Mouse (Mus musculus) macrophage (primary cell): ENCODE results near the gene Arl8b. TPM values are rescaled to one million over a fixed set of nuclear protein-coding genes. Genes with fewer than 3 reads are reported as not detected.
"Not testable (repeated sequence)": the region's sequence is repeated elsewhere in the genome, so short reads cannot be mapped to it uniquely, and the experiment has no call there.

Experiments used
- H3K27ac ChIP-seq: fragments of 350-480 bp; formaldehyde crosslinking; 2 replicates; pipeline ENCODE4 v1.9.0; 2021
- H3K36me3 ChIP-seq: fragments of 350-480 bp; formaldehyde crosslinking; 2 replicates; pipeline ENCODE4 v1.9.0; 2021; ENCODE audit errors: inconsistent target
- H3K4me3 ChIP-seq: fragments of 350-480 bp; formaldehyde crosslinking; 2 replicates; pipeline ENCODE4 v1.9.0; 2021; ENCODE audit errors: inconsistent target
- H3K79me2 ChIP-seq: fragments of 350-480 bp; formaldehyde crosslinking; 2 replicates; pipeline ENCODE4 v1.9.0; 2021; ENCODE audit errors: inconsistent target
- WGBS: methylation state at CpG from one replicate; pipeline ENCODE4 v1.1.7; 2026; ENCODE audit warnings: inconsistent platforms; ENCODE audit not compliant: missing documents; 5-methylcytosine and 5-hydroxymethylcytosine counted together
- polyA plus RNA-seq: library from polyadenylated mRNA; stranded (reverse); fragments of 250-400 nt; gene quantifications from 3 replicates; pipeline ENCODE4 v1.2.4, GENCODE M21; 2018; ENCODE audit warnings: inconsistent platforms

The Arl8b gene
- polyA plus RNA-seq, 1 experiment from 2014 or later, result 269 TPM

DNA sequence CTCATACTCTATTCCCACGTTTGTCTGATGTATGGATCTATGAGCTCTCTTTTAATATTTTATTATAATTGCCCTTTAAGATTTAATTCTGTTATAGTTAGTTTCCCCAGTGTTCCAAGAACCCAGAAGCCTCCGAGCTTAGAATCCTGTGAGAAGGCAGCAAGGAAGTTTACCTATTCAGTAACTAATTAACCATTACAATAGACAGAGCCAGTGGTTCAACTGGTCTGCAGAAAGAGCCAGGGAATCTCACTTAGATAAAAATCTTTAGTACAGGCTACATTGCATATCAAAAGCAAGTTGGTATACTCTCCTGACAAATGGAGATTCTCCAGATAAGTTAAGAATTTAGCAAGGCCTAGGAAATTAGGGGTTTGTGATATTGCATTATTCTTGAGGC, 86.1 kb downstream of the Arl8b start:
- H3K79me2 ChIP-seq, H3K4me3 ChIP-seq, H3K36me3 ChIP-seq, H3K27ac ChIP-seq: not testable (repeated sequence)
- 86% methylated on average over 2 of the region's 2 CpGs for WGBS

DNA sequence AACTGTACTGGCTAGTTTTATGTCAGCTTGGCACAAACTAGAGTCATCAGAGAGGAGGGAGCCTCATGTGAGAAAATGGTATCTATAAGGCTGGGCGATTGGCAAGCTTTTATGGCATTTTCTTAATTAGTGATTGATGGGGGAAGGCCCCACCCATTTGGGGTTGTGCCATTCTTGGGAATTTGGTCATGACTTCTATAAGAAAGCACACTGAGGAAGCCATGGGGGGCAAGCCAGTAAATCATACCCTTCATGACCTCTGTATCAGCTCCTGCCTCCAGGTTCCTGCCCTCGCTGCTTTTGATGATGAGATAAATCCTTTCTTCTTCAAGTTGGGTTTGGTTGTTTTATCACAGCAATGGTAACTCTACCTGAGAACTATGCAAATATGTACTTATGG, 87.5 kb downstream of the Arl8b start:
- no peaks in the 10 kb centered on the region for H3K36me3 ChIP-seq
- 93% methylated on average over 2 of the region's 2 CpGs for WGBS
- H3K79me2 ChIP-seq, result no peaks in the 10 kb centered on the region
- no peak overlapping the region for H3K4me3 ChIP-seq
- no peak overlapping the region for H3K27ac ChIP-seq

DNA sequence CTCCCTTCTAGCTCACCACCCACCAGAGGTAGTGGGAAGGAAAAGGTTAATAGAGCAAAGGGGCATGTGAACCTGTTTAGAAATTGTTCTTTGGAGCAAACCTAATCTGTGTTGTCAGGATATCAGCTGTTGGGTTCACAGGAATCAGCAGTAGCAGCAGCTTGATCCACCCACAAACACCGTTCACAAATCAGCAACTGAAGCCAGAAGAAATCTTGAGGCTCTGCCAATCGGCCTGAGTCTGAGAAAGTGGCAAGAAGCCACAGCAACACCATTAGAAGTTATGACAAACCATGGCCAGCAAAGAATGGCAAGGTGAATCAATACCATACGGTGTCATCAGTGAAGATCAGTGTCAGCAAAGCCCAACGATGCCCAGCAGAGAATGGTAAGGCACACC, 88.4 kb downstream of the Arl8b start:
- no peak overlapping the region for H3K4me3 ChIP-seq
- H3K36me3 ChIP-seq, result no peaks in the 10 kb centered on the region
- H3K79me2 ChIP-seq, result no peaks in the 10 kb centered on the region
- H3K27ac ChIP-seq, result no peak overlapping the region
- WGBS, result 93% methylated on average over 4 of the region's 4 CpGs

Other genes with a start within 250 kb of the Arl8b start
- 14.2 to 18.7 TPM (median 16.9 TPM) in 3 replicates for gene Bhlhe40, start 122.5 kb upstream of the Arl8b start, polyA plus RNA-seq
- 91.9 to 108 TPM (median 94.0 TPM) in 3 replicates for gene Edem1, start 45.5 kb downstream of the Arl8b start, polyA plus RNA-seq